Mouse (Mus musculus) spleen, postnatal 0 days (tissue): ENCODE measurements around the gene Prl3d1. TPM values are rescaled to one million over a fixed set of nuclear protein-coding genes. Genes with fewer than 3 reads are reported as not detected.

Experiments used
- polyA plus RNA-seq: library from polyadenylated mRNA; unstranded; fragments of >200 nt; fragmentation: Nextera tagmentation; extraction: Ambion mirVana; gene quantifications from 2 replicates; pipeline ENCODE4 v1.2.1, GENCODE M21; 2015

The Prl3d1 gene
- polyA plus RNA-seq: not detected in 2 replicates

GRCm38 (mm10) chr13:27093890-27094289 is at the start of gene Prl3d1:
Gene Prl3d1, plus strand, starts transcription at chr13:27094190.

GRCm38 (mm10) chr13:27057270-27057669 is 36.7 kb upstream of the Prl3d1 start, which contains the start of gene Prl:
Gene Prl, plus strand, starts transcription at chr13:27057570.

GRCm38 (mm10) chr13:27121398-27121797 is 27.4 kb downstream of the Prl3d1 start, which contains the start of gene Prl3d2:
Gene Prl3d2, plus strand, starts transcription at chr13:27121698.

Other genes with a start within 250 kb of the Prl3d1 start
- gene Prl, start 36.6 kb upstream of the Prl3d1 start, polyA plus RNA-seq: not detected in 2 replicates
- not detected in 2 replicates for gene Prl3d2, start 27.5 kb downstream of the Prl3d1 start, polyA plus RNA-seq
- gene Prl3d3, start 62.6 kb downstream of the Prl3d1 start, polyA plus RNA-seq: not detected in 2 replicates
- not detected in 2 replicates for gene Prl3c1, start 102.5 kb downstream of the Prl3d1 start, polyA plus RNA-seq
- not detected in 2 replicates for gene Prl3b1, start 147.7 kb downstream of the Prl3d1 start, polyA plus RNA-seq
- not detected in 2 replicates for gene Prl3a1, start 165.2 kb downstream of the Prl3d1 start, polyA plus RNA-seq
- not detected in 2 replicates for gene Prl6a1, start 218.4 kb downstream of the Prl3d1 start, polyA plus RNA-seq